Mouse (Mus musculus) small intestine, adult 2 months (tissue): ENCODE results near the gene Glyctk.

Experiments used
- CTCF ChIP-seq: fragments of 200-500 bp; IDR thresholded peaks from 2 replicates; pipeline ENCODE4 v1.5.1; 2012; ENCODE audit warnings: low read depth, mild to moderate bottlenecking, control low read depth, inconsistent platforms, low read length, moderate library complexity, mixed read lengths; ENCODE audit not compliant: insufficient replicate concordance, insufficient read length; ENCODE audit errors: extremely low read depth
- POLR2A ChIP-seq: fragments of 200-500 bp; IDR thresholded peaks from 2 replicates; pipeline ENCODE4 v1.6.1; 2012; ENCODE audit warnings: low read depth, mild to moderate bottlenecking, control low read depth, inconsistent platforms, low read length, moderate library complexity

GRCm38 (mm10) chr9:106170556-106171345 is 12.8 kb upstream of the Glyctk start, which contains the start of gene Wdr82:
- no peak for TF ChIP-seq CTCF
- TF ChIP-seq POLR2A: peak; percentile 90
